Mouse (Mus musculus) cortical plate, adult 2 months (tissue): ENCODE measurements around the gene Sh3d19.

ENCODE experiments used
- CTCF ChIP-seq: fragments of 200-500 bp; IDR thresholded peaks from 2 replicates; pipeline ENCODE4 v1.5.1; 2011; ENCODE audit warnings: mild to moderate bottlenecking, control low read depth, low read length; ENCODE audit not compliant: insufficient read depth; ENCODE audit errors: extremely low read depth
- POLR2A ChIP-seq: fragments of 200-500 bp; IDR thresholded peaks from 2 replicates; pipeline ENCODE4 v1.6.1; 2011; ENCODE audit warnings: mild to moderate bottlenecking, low read length, control low read depth; ENCODE audit not compliant: insufficient read depth; ENCODE audit errors: extremely low read depth

- TF ChIP-seq CTCF (no peak), POLR2A (no peak)
Measured at GRCm38 (mm10) chr3:86114659-86115338, 143.9 kb downstream of the Sh3d19 start.
